Mouse (Mus musculus) hematopoietic stem cell, adult 5-6 weeks (primary cell): Measurements from ENCODE around the gene Tenm4. TPM values are rescaled to one million over a fixed set of nuclear protein-coding genes. Genes with fewer than 3 reads are reported as not detected.

Experiments used
- ATAC-seq, 2 experiments: fragments of 125-278 bp in 1 of 2; replicated peaks in 1 of 2; 2 replicates each; pipeline ENCODE4 v1.8.0; 2016 to 2017; ENCODE audit warnings: inconsistent platforms in 2 of 2, mild to moderate bottlenecking in 2 of 2, moderate number of reproducible peaks in 2 of 2, low read depth in 1 of 2, moderate TSS enrichment in 1 of 2; ENCODE audit not compliant: low FRiP score in 2 of 2, poor library complexity in 2 of 2, severe bottlenecking in 2 of 2, insufficient read depth in 1 of 2, low TSS enrichment in 1 of 2
- total RNA-seq: library from RNA; stranded (forward); fragments of 172-1452, 232-1000 nt; gene quantifications from 2 replicates; pipeline ENCODE4 v1.2.3, GENCODE M21; 2017

Tenm4 gene
- total RNA-seq, 1 experiment from 2014 or later, result not detected

DNA sequence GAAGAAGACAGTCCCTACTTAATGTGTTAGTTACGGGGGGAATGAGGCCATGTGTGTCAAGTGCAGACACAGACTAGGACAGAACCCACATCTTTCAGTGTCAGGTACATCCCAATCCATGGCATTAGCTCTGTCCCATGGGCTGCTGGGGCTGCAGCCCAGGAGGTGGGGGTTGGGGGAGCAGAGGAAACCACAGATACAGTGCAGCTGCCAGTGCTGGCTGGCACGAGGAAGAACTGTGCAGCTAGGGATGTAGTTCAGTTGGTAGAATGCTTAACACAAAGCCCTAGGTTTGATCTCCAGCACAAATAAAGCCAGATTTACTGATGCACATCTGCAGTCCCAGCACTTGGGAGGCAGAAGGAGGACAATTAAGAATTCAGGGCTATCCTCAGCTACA lies 688.0 kb downstream of the Tenm4 start:
- no peak for ATAC-seq

DNA sequence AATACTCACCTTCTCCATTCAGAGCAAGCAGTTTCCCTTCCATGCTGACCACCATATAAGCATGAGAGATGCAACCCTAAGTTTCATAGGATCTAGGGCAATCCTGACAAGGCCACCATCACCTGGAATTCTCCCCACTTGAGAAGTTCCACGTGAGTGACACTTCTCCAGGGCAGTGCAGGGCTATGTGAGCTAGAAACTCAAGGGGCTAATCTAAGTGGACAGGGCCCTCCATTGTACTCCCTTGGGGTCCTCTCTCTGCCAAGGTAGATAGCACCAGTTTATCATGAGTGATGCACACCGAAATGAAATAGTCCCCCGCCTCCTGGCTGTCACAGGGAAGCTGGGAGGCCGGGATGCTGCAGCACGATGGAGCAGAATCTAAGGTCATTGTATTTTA lies 688.6 kb downstream of the Tenm4 start:
- ATAC-seq, result no peak

DNA sequence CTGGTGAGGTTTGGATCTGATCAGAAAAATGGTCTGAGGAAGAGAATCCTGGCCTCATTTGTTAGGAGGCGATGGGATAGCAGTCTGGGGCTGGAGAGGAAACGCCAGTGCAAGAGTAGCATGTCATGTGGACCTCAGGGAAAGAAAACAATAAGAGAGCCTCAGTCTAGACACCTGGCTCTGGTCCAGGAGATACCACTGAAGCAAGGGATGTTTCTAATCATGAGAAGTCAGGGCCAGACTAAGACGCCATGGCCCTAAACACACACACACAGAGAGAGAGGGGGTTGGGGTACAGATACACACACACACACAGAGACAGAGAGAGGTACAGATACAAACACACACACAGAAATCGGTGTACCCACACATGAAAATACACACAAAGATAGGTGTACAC lies 689.6 kb downstream of the Tenm4 start:
- ATAC-seq, result no peak

DNA sequence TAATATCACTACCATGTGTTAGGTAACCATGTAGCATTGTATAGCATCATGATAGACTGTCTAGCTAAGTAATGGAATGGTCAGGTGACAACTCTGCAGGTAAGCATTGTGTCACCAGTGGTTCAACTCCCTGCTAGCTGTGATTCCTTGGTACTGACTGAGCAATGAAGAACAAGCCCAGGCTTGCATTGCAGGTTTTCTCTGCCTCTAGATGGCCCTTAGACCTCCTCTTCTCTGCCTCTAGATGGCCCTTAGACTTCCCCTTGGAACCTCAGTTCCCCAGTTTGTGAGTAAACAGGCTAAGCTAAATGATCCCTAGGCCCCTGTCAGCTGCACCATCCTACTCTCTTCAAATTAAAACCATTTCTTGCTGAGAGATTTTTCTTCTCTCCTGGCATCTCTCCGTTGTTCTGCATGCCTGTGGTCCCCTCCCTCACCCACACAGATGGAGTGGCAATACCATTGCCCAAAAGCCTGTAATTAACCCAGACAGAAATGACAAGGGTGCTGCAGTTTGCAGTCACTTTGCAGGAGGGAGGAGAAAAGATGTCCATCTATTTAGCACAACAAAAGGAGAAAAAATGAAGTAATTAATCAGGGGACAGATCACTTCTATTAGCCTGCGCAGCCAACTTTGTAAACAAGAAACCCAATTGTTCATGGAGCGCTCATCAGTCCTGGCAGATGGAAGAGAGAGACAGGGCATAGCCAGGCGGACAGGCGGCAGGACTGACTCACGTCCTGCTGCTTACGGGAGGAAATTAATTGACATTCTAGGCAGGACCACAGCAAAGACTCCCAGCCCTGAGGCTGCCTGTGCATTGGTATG lies 694.1 kb downstream of the Tenm4 start:
- ATAC-seq, result no peak

DNA sequence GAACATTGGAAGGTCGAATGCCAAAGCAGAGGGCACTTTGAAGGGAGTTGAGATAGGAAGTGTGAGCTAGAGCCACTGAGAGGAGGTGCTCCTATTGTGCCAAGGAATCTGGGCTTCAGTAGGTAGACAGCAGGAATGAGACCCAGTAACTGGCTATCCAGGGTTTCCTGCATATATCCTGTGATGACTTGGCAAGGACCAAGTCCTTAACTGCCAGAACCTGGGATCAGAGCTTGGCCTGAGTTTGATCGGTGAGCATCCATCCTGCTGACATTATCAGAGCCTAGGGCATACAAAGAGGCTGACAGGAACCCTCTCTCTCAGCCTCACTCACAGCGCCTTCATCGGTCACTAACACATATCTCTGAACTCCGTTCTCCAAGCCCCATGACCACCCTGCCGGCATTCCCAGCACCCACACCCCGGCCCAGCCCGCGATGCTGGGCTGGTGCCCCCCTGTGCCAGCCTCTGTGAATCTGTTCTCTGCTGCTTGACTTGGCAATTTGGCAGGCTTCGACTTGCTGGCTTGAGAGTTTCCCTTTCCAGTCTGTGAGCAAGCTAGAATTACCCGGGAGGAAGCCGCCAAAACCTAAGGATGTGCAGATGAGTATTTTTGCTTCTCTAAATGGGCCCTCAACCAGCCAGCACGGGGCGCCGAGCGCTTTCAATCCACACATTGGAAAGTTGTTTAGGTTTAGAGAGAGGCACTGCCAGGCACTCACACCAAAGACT lies 698.2 kb downstream of the Tenm4 start:
- ATAC-seq, result no peak

DNA sequence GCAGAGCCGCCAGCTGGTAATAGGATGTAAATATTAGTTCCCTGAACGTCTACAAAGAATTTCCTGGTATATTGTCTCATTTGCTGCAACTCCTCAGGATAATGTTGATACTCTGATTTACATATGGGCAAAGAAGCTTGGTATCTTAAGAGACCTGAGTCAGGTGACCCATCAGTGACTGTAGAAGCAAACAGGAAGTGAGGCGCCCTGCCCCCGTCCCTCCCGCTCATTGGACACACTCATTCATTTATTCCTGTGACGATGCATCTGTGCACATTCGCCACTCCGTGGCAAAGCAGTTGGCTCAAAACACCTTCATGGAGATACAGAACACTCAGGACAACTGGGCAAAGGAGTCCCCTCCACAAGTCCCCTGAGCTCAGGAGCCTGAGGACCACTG lies 699.4 kb downstream of the Tenm4 start:
- no peak for ATAC-seq

DNA sequence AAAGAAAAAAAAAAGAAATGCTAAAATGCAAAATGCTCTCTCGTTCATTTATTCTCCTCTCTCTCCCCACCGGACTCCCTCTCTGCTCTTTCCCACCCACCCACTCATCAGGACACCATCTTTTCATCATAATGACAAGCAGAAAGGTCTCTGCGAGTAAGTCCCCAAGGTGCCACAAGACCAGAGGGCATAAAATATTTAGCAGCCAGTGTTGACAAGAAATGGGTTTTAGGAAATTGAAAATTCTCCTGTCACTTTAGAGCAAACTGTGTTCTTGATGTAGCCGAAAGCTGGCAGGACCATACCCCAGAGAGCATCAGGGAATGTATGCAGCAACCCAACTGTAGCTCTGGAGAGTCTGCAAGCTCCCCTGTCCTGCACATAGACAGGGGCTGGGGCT lies 700.0 kb downstream of the Tenm4 start:
- no peak for ATAC-seq

DNA sequence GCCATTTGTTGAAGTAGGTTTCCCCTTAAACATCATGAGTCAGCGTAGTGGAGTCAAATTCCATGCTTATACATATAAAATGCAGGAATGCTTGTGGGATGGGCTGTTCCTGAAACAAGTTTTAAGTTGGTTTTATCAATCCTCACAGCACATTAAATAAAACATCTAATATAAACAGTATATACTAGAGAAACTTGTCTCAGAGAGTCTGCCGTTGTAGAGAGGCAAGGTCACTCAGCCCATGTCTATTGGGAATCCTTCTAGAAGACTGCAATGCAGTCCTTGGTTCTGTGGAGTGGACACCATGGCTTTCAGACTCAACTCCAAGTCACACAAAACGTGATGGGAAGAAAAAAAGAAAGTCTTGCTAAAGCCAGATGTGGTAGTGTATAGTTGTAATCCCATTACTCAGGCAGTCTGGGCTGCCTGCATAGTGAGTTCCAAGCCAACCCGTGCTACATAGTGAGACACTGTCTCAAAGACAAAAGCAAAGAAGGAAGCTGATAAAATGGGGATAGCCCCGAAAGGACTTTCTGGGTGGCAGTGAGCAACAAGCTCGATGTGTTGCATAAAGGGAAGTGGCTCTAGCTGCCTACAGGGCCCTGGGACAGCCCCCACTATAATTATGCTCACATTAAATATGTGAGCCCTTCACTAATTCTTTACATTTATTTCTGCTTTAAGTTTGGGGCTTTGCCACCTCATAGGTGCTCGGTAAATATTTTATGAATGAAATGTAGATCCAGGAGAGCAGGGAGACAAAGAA lies 707.6 kb downstream of the Tenm4 start:
- ATAC-seq, result no peak

DNA sequence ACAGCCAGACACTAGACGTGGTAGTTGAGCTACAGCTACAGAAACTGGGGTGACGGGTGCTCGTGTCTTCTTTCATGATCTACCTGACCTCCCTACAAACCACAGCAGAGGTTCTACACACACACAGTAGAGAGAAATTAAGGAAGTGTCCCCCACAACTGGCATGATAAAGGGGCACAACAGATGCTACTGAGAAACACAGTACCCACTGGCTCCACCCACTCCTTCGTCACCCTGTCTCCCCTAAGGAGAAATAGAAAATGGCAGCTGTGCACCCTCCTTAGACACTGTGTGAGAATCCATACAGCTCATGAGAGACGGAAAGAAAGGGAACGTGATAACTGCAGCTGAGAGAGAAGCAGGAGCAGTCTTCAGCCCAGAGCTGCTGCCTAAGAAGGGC lies 708.5 kb downstream of the Tenm4 start:
- ATAC-seq, result peak in 1 of 2 experiments; percentile 23; a peak in 1 of 4 replicates

DNA sequence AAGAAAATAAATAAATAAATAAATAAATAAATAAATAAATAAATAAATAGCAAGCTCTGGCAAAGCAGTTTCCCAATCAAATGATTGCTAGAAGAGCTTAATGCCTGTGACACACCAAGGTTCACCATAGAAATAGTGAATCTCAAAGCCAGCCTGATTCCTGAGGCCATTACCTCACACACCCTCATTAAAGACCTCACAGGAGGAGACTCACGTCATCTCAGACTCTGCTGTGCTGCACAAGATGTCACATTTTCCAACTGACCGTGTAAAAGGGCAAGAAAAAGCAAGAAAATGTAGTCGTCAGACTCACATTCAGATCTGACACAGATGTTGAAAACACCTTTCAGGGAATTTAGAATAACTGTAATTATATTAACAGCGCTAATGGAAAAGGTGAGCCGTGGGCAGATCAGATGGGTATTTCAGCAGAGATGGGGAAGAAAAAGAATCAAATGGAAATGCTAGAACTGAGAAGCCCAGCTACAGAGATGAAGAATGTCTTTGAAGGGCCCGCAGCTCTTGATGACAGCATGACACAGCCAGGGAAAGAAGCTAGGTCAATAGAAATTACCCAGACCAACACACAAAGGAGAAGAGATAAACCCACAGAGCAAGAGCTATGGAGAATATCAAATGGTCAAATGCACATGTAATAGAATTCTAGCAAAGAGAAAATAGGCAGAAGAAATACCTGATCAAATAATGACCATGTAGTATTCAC lies 709.3 kb downstream of the Tenm4 start:
- no peak for ATAC-seq

DNA sequence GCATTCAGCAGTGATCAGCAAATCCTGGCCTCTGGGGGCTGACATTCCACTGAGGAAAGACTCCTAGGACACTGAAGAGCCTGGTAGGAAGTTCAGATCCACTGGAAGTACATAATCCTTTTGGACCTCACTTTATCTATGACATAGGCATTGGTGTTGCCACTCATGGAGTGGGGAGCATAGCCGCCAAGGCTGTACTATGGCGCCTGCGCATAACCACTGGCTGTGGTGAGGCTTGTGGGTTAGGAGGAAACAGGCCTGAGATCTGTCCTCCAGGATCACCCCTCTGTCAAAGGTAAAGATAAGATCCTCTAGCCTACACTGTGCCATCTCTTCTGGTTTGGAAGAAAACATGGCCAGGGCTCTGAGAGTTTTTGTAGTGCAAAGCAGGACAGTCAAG lies 712.3 kb downstream of the Tenm4 start:
- ATAC-seq, result peak in 1 of 2 experiments; percentile 19; a peak in 1 of 4 replicates

DNA sequence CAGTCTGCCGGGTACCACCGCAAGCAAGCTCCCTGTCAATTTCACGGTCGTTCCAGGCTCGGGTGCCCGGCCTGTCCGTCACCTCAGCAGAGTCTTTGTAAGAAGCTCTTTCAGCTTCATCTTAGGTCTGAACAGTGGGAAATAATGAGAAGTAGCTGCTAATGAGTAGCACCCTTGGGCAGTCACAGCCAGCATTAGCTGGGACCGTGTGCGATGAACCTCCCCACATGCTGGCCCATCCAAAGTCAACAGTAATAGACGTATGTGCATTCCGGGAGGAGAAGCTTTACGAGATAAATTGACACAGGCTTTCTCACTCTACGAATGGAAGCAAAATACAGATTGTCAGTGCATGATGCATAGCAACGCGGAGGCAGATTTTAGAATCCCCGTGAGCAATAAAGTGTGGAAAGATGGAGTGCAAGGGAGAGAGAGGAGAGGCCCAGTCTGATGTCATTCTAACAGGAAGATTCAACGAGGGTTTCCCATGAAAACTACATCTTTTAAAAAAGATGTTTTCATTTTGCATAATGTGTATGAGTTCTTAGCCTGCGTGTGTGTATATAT lies 716.1 kb downstream of the Tenm4 start:
- no peak for ATAC-seq

DNA sequence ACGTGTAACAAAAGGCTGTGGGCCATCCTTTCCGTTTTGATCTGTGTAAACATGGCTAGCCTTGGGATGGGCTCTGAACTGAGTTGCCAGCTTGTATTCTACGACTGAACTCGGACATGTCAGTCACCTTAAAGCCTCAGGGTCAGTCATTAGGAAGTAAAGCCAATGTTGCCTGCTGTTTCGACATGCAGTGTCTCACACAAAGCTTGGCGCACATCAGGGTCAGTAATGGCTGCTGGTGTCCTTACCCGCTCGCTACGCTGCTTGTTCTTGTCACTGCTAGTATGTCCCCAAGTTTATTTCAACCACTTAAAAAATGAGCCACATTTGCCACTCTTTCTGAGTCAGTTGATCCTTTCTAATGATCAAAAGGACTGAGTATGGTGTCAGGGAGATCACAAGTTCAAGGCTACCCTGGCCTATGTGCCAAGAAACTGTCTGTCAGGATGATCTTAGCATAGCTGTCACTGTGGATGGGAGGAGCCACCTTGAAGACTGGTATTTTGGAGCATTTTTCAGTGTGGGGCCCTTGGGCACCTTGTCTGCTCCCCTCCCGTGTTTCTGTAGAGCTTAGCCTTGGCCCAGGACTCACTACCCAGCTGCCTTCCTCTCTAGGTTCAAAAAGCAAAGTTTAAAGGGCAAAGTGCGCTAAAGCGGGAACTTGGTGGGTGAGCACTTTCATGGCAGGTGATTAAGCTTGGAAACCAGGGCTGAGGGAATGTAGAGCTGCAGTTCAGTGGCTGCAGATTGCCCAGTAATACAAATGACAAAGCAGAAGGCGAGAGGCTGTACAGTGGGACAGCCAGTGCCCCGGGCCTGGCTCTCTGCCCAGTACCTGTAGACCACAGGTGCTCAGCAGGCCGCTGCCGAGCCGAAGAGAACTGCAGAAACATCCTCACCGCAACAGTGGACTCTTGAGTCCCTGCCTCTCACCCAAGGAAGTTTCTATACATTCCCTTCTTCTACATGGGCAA lies 718.3 kb downstream of the Tenm4 start:
- peak in 1 of 2 experiments; percentile 44; a peak in 1 of 4 replicates for ATAC-seq

DNA sequence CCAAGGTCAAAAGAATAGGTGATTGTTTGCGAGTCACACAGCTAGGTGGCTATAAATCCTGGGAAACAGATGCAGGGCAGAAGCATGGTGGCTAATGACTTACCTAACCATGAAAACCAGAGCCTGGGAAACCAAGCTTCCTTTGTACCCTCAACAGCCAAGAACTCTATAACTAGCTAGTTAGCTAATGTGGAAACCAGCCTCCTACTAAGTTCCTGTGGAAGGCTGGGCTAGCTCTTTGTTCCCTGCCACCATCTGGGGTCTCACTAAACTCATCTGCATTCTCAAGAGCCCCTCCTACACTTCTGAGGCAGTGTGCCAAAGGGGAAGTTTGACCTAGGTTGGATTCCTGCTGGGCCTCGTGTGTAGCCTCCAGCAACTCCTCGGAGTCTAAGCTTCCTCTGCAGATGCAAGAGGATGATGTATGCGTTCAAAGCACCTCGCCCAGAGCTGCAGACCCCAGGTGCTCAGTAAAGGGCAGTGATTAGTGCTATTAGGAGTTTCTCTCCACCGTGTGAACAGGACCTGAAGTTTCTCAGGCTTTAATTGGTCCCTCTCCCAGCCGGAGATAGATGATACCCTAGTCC lies 719.1 kb downstream of the Tenm4 start:
- peak in 1 of 2 experiments; percentile 19; a peak in 1 of 4 replicates for ATAC-seq

DNA sequence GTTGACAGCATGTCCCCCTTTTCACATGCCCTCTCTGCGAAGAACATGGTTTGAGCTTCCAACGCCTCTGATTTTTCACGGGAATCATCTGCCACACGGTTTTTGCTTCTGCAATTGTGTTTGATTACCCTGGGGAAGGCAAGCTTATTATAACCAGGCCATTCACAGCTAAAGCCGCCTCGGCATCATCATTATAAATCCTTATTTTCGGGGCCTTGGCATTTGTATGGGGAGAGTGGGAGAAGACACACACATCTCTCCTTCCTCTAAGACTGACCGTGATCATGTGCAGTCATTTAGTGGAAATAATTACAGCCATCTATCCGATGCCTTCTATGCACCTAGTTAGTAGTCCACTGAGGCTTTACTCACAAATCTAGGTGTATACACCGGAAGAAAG lies 719.9 kb downstream of the Tenm4 start:
- no peak for ATAC-seq
